Mouse (Mus musculus) ES-Bruce4 (cell line): ENCODE results near the gene Tent2. TPM values are rescaled to one million over a fixed set of nuclear protein-coding genes. Genes with fewer than 3 reads are reported as not detected.

ENCODE experiments used
- H3K27ac ChIP-seq: 2 replicates; pipeline ENCODE4 v1.5.1; 2012; ENCODE audit warnings: low read length, inconsistent platforms; ENCODE audit not compliant: insufficient read depth
- H3K27me3 ChIP-seq: 2 replicates; pipeline ENCODE4 v1.6.1; 2012; ENCODE audit warnings: mild to moderate bottlenecking, low read length, inconsistent platforms; ENCODE audit not compliant: control insufficient read depth, poor library complexity, insufficient read depth, severe bottlenecking
- H3K36me3 ChIP-seq: 2 replicates; pipeline ENCODE4 v1.6.1; 2012; ENCODE audit warnings: inconsistent platforms, mild to moderate bottlenecking, low read length, moderate library complexity; ENCODE audit not compliant: control insufficient read depth, poor library complexity, insufficient read depth, severe bottlenecking
- H3K4me1 ChIP-seq: one replicate; pipeline ENCODE4 v1.8.1; 2011; ENCODE audit warnings: low read length; ENCODE audit not compliant: control insufficient read depth, insufficient read depth
- H3K4me3 ChIP-seq: 2 replicates; pipeline ENCODE4 v1.5.1; 2011; ENCODE audit warnings: low read depth, mild to moderate bottlenecking, low read length
- H3K9ac ChIP-seq: 2 replicates; pipeline ENCODE4 v1.6.1; 2012; ENCODE audit warnings: low read depth, mild to moderate bottlenecking, inconsistent platforms; ENCODE audit not compliant: poor library complexity, severe bottlenecking
- H3K9me3 ChIP-seq: replicated peaks from 2 replicates; pipeline ENCODE4 v1.6.1; 2012; ENCODE audit warnings: mild to moderate bottlenecking, low read length, inconsistent platforms; ENCODE audit not compliant: control insufficient read depth, poor library complexity, insufficient read depth, severe bottlenecking
- CTCF ChIP-seq: IDR thresholded peaks from one replicate; pipeline ENCODE4 v1.8.1; 2011; ENCODE audit warnings: low read depth, low read length
- EP300 ChIP-seq: IDR thresholded peaks from 2 replicates; pipeline ENCODE4 v1.6.1; 2011; ENCODE audit warnings: low read depth, low read length; ENCODE audit not compliant: insufficient read depth
- POLR2A ChIP-seq: IDR thresholded peaks from one replicate; pipeline ENCODE4 v1.8.1; 2011; ENCODE audit warnings: low read length; ENCODE audit not compliant: insufficient read depth
- polyA plus RNA-seq: library from polyadenylated mRNA; stranded (reverse); fragments of >200 nt; gene quantifications from 2 replicates; pipeline ENCODE4 v1.2.4, GENCODE M21; 2011; ENCODE audit warnings: low read depth; ENCODE audit not compliant: missing spikeins, insufficient read depth, insufficient read length

Gene Tent2
- polyA plus RNA-seq, 1 experiment = 100 TPM

DNA sequence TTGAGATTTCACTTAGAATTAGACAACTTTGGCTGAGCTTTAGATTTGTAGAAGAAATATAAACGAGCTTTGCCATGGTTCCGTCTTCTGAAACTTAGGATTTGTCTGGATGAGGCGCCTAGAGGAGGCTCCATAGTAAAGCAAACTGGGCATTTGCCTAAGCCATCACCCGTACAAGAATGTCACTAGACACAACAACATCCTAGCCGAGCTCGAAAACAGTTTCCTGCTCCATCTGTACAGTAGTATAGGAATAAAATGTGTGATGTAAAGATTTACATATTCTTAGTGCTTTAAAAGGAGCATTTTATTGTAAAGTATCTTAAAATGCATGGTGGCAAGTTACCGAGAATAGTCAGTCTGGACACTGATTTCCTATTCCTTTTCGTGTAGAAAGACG, 69.9 kb downstream of the Tent2 start:
- Histone ChIP-seq H3K4me3 (no peak overlapping the region), H3K36me3 (no peaks in the 10 kb centered on the region), H3K27me3 (no peaks in the 10 kb centered on the region), H3K4me1 (no peaks in the 10 kb centered on the region), H3K9ac (no peak overlapping the region), H3K27ac (no peak overlapping the region), H3K9me3 (no peaks in the 10 kb centered on the region)
- TF ChIP-seq CTCF (no peak), EP300 (no peak), POLR2A (no peak)

DNA sequence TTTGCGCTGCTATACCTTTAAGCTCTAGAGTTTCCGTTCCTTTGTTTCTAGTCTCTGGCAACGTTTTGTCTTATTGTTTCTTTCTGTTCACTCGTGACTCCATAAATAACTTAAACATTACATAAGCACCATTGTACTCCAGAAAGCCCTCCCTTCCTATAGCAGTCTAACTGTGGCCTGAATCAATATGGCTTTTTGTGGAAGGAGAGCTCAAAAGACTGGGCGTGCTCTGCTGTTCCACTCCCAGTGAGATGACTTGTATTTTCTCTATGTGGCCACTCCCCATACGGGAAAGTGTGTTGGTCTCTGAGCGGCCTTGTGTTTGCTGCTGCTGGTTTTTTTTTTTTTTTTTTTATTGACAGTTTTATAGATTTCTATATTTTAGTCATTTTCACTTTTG, 74.9 kb downstream of the Tent2 start:
- Histone ChIP-seq H3K27me3 (no peaks in the 10 kb centered on the region), H3K4me1 (no peaks in the 10 kb centered on the region), H3K4me3 (no peak overlapping the region), H3K9ac (no peak overlapping the region), H3K27ac (no peak overlapping the region), H3K9me3 (peaks cover 3% of the 10 kb centered on the region; the same call in 1 of the 2 replicates), H3K36me3 (no peaks in the 10 kb centered on the region)
- TF ChIP-seq CTCF (no peak), POLR2A (no peak), EP300 (no peak)

DNA sequence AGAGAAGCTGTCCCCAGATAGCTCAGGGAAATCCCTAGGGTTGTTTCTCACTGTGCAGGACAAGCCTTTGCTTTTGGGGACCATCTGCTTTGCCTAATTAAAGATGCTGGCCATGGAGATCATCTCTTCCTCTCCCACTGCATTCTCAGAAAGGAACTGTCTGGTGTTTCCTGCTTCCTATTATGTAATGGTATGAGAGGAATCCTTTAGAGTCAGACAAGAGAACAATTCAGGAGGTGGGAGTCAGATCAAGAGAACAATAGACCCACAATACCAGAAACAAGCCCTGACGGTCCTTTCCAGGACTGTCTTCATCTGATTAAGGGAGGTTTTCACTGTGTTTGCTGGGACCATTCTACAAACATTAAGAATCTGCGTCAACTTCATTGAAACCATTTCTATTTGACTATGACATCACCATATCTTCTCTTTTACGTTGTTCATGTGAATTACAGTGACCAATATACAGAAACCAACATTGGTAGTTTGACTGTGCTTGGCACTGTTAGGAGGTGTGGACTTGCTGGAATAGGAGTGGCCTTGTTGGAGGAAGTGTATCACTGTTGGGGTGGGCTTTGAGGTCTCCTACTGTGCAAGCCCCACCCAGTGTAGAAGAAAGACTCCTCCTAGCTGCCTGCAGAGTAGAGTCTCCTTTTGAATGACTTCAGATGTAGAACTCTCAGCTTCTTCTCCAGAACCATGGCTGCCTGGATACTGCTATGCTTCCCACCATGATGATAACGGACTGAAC, 89.7 kb downstream of the Tent2 start:
- no peaks in the 10 kb centered on the region for H3K27me3 ChIP-seq
- no peak overlapping the region for H3K27ac ChIP-seq
- no peaks in the 10 kb centered on the region for H3K36me3 ChIP-seq
- no peak overlapping the region for H3K4me3 ChIP-seq
- H3K9me3 ChIP-seq = no peaks in the 10 kb centered on the region
- TF ChIP-seq POLR2A (no peak), CTCF (no peak), EP300 (no peak)
- H3K9ac ChIP-seq = no peak overlapping the region
- no peaks in the 10 kb centered on the region for H3K4me1 ChIP-seq

DNA sequence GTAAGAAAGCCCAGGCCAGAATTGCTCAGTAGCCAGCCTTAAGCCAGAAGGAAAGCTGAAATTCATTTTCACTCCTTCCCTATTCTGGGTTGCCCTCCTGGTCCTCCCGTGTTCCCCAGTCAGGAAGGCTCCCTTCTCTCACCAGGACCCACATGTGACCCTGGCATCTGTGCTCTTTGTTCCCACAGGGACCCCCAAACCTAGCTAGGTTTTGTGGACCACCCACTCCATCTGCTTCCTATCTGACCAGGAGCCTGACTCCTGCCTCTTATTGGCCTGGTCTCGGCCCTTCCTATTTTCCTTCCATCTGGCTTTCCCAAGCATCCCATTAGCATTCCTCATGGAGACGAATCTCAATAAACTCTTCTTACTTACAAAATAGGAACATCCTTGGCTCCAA, 93.6 kb downstream of the Tent2 start:
- TF ChIP-seq CTCF = no peak
- TF ChIP-seq POLR2A = no peak
- TF ChIP-seq EP300 = no peak
- Histone ChIP-seq H3K36me3 (no peaks in the 10 kb centered on the region), H3K9ac (no peak overlapping the region), H3K4me3 (no peak overlapping the region), H3K4me1 (no peaks in the 10 kb centered on the region), H3K9me3 (no peaks in the 10 kb centered on the region), H3K27ac (no peak overlapping the region), H3K27me3 (no peaks in the 10 kb centered on the region)

DNA sequence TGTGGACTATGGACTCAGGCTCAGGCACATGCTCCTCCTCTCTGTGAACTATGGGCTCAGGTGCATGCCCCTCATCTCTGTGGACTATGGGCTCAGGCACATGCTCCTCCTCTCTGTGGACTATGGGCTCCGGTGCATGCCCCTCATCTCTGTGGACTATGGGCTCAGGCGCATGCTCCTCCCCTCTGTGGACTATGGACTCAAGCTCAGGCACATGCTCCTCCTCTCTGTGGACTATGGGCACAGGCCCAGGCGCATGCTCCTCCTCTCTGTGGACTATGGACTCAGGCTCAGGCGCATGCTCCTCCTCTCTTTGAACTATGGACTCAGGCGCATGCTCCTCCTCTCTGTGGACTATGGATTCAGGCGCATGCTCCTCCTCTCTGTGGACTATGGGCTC, 95.5 kb downstream of the Tent2 start:
- H3K4me1 ChIP-seq = no peaks in the 10 kb centered on the region
- H3K9ac ChIP-seq = no peak overlapping the region
- H3K36me3 ChIP-seq = no peaks in the 10 kb centered on the region
- no peak overlapping the region for H3K27ac ChIP-seq
- no peaks in the 10 kb centered on the region for H3K27me3 ChIP-seq
- no peaks in the 10 kb centered on the region for H3K9me3 ChIP-seq
- TF ChIP-seq POLR2A = no peak
- no peak for TF ChIP-seq CTCF
- no peak for TF ChIP-seq EP300
- H3K4me3 ChIP-seq = no peak overlapping the region

Other genes starting within 250 kb of the Tent2 start
- gene Cmya5, start 47.7 kb downstream of the Tent2 start, polyA plus RNA-seq = 0.04 TPM in 1 of 2 replicates, not detected in the other
- gene Homer1, start 107.2 kb upstream of the Tent2 start, polyA plus RNA-seq = 23.9 and 27.4 TPM in 2 replicates